In the genomic region with DNA sequence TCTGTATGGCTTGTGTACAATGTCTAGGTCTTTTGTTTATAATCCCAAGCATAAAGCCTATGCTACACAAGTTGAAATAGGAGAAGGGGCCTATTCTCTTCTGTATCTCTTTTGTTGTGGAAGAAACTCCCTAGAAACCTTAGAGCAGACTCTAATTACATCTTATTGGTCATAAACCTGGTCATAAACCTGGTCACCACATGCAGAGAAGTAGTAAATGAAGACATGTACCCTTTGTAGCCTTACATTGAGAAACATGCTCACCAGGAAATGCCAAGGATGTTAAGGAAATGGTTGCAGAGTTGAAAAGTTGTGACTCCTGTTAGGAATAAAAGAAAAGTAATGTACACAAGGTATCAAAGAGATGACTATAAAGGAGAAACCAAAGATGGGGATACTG, we compare ENCODE assay signal across 27 mouse cellular contexts.
"Had no signal": no experiment of that assay in that cellular context is flagged by ENCODE, and none has a peak within 500 bp of the region (broad histone marks: within the 10 kb centered on the region; RNA-seq: fewer than 3 reads in every experiment).

No protein-coding gene starts in this region.

- ATAC-seq: hindbrain, postnatal 0 days; inflammation-experienced regulatory T-cells, adult 6 months had no signal

- DNase-seq: gastrocnemius, adult 2 months; gastrocnemius, postnatal 10 days; gastrocnemius, postnatal 25 days; heart, adult 18-20 months; heart, postnatal 10 days; heart, postnatal 4 days; kidney, adult 11 months; kidney, adult 2 months; kidney, adult 9 months; kidney, postnatal 14 days; kidney, postnatal 36 days; liver; liver, embryonic 13.5 days had no signal

- H3K36me3 ChIP-seq: heart, embryonic 10.5 days; heart, embryonic 12.5 days; hindbrain, embryonic 10.5 days; hindbrain, embryonic 12.5 days; hindbrain, embryonic 15.5 days; kidney, embryonic 15.5 days; limb, embryonic 10.5 days; limb, embryonic 12.5 days; liver, embryonic 13.5 days had no signal

- H3K27me3 ChIP-seq: heart, embryonic 12.5 days; hindbrain, embryonic 12.5 days; hindbrain, embryonic 15.5 days; kidney, embryonic 15.5 days; limb, embryonic 12.5 days; liver, embryonic 13.5 days had no signal

- H3K9me3 ChIP-seq: heart, embryonic 10.5 days; heart, embryonic 12.5 days; hindbrain, embryonic 10.5 days; hindbrain, embryonic 12.5 days; hindbrain, embryonic 15.5 days; kidney, embryonic 15.5 days; limb, embryonic 10.5 days; limb, embryonic 12.5 days; liver, embryonic 13.5 days had no signal

- H3K4me1 ChIP-seq: heart, embryonic 10.5 days; heart, embryonic 12.5 days; hindbrain, embryonic 10.5 days; hindbrain, embryonic 12.5 days; hindbrain, embryonic 15.5 days; kidney, embryonic 15.5 days; limb, embryonic 10.5 days; limb, embryonic 12.5 days had no signal

- H3K27ac ChIP-seq: gastrocnemius, adult 2 months; heart, embryonic 10.5 days; hindbrain, embryonic 10.5 days; hindbrain, embryonic 12.5 days; hindbrain, embryonic 15.5 days; hindbrain, postnatal 0 days; kidney, embryonic 15.5 days; kidney, postnatal 0 days; layer of hippocampus, adult 2 months; left cerebral cortex, adult 2 months; limb, embryonic 10.5 days; limb, embryonic 12.5 days; liver, embryonic 13.5 days had no signal

- H3K4me3 ChIP-seq: gastrocnemius, adult 2 months; heart, embryonic 10.5 days; heart, embryonic 12.5 days; hindbrain, embryonic 10.5 days; hindbrain, embryonic 12.5 days; hindbrain, embryonic 15.5 days; kidney, embryonic 15.5 days; layer of hippocampus, adult 2 months; left cerebral cortex, adult 2 months; limb, embryonic 10.5 days; limb, embryonic 12.5 days; liver, embryonic 13.5 days had no signal

- H3K9ac ChIP-seq: heart, embryonic 12.5 days; hindbrain, embryonic 12.5 days; hindbrain, embryonic 15.5 days; kidney, embryonic 15.5 days; limb, embryonic 12.5 days; liver, embryonic 13.5 days had no signal

- H3K4me2 ChIP-seq: heart, embryonic 12.5 days; hindbrain, embryonic 12.5 days; hindbrain, embryonic 15.5 days; kidney, embryonic 15.5 days; limb, embryonic 12.5 days; liver, embryonic 11.5 days; liver, embryonic 13.5 days had no signal
